Mouse (Mus musculus) mammary gland, adult 2 months (tissue): ENCODE results near the gene Snrpd3. TPM values are rescaled to one million over a fixed set of nuclear protein-coding genes. Genes with fewer than 3 reads are reported as not detected.

Experiments
- polyA plus RNA-seq: library from polyadenylated mRNA; depleted of rRNA; stranded (reverse); fragments of >200 nt; gene quantifications from 2 replicates; pipeline ENCODE4 v1.2.3, GENCODE M21; 2012; ENCODE audit warnings: low replicate concordance; rRNA removed

The Snrpd3 gene
- polyA plus RNA-seq, result 6.3 and 11.6 TPM in 2 replicates

GRCm38 (mm10) chr10:75517073-75517757 is at the start of gene Snrpd3:
Snrpd3 (plus strand) TSS chr10:75517551.

GRCm38 (mm10) chr10:75517758-75518143 is 400 bp downstream of the Snrpd3 start, which contains the start of gene Gucd1:
Gucd1 (minus strand) TSS chr10:75517972.

GRCm38 (mm10) chr10:75559676-75560548 is 42.6 kb downstream of the Snrpd3 start, which contains the start of gene Lrrc75b:
Lrrc75b (minus strand) TSS chr10:75560330.

GRCm38 (mm10) chr10:75561071-75561654 is 43.8 kb downstream of the Snrpd3 start, which contains the start of gene Ggt1:
Ggt1 (plus strand) TSS chr10:75561604.

Other genes starting within 250 kb of the Snrpd3 start
- 21.5 and 40.6 TPM in 2 replicates for gene Adora2a, start 200.7 kb upstream of the Snrpd3 start, polyA plus RNA-seq
- gene Upb1, start 116.4 kb upstream of the Snrpd3 start, polyA plus RNA-seq, result 1.4 and 1.7 TPM in 2 replicates
- gene Gucd1, start 421 bp downstream of the Snrpd3 start, polyA plus RNA-seq, result 114 and 129 TPM in 2 replicates
- 5.1 and 7.0 TPM in 2 replicates for gene Lrrc75b, start 42.8 kb downstream of the Snrpd3 start, polyA plus RNA-seq
- gene Ggt1, start 44.1 kb downstream of the Snrpd3 start, polyA plus RNA-seq, result 21.5 and 25.4 TPM in 2 replicates
- gene Ggt5, start 71.8 kb downstream of the Snrpd3 start, polyA plus RNA-seq, result 110 and 156 TPM in 2 replicates
- 20.4 and 23.4 TPM in 2 replicates for gene Susd2, start 126.5 kb downstream of the Snrpd3 start, polyA plus RNA-seq
- gene Cabin1, start 246.8 kb downstream of the Snrpd3 start, polyA plus RNA-seq, result 44.9 and 71.1 TPM in 2 replicates